Mouse (Mus musculus) stomach, embryonic 14.5 days (tissue): ENCODE results near the gene Hc. TPM values are rescaled to one million over a fixed set of nuclear protein-coding genes. Genes with fewer than 3 reads are reported as not detected.

Source experiments
- ATAC-seq: fragments of 200-750 bp; cut with Nextera tagmentation; 2 replicates; pipeline ENCODE4 v1.8.0; 2017; ENCODE audit warnings: low read depth, moderate TSS enrichment; ENCODE audit not compliant: insufficient number of reproducible peaks, insufficient read depth, low FRiP score
- H3K27ac ChIP-seq: fragments of 300-500 bp; sonication (generic); 2 replicates; pipeline ENCODE4 v1.5.1; 2014; ENCODE audit warnings: mild to moderate bottlenecking, low read length, moderate library complexity, mixed read lengths
- H3K27me3 ChIP-seq: fragments of 300-500 bp; sonication (generic); 2 replicates; pipeline ENCODE4 v1.6.1; 2014; ENCODE audit warnings: low read length, control low read depth, mixed read lengths; ENCODE audit not compliant: control insufficient read depth, insufficient read depth
- H3K36me3 ChIP-seq: fragments of 300-500 bp; sonication (generic); 2 replicates; pipeline ENCODE4 v1.6.1; 2014; ENCODE audit warnings: mild to moderate bottlenecking, control low read depth, low read length, moderate library complexity, mixed read lengths; ENCODE audit not compliant: control insufficient read depth, insufficient read depth
- H3K4me1 ChIP-seq: fragments of 300-500 bp; sonication (generic); 2 replicates; pipeline ENCODE4 v1.6.1; 2014; ENCODE audit warnings: low read length, control low read depth, mixed read lengths; ENCODE audit not compliant: control insufficient read depth, insufficient read depth
- H3K4me2 ChIP-seq: fragments of 300-500 bp; sonication (generic); replicated peaks from 2 replicates; pipeline ENCODE4 v1.6.1; 2014; ENCODE audit warnings: low read depth, low read length, control low read depth
- H3K4me3 ChIP-seq: fragments of 300-500 bp; sonication (generic); 2 replicates; pipeline ENCODE4 v1.5.1; 2014; ENCODE audit warnings: low read depth, low read length, control low read depth
- H3K9ac ChIP-seq: fragments of 300-500 bp; sonication (generic); replicated peaks from 2 replicates; pipeline ENCODE4 v1.6.1; 2014; ENCODE audit warnings: low read depth, mild to moderate bottlenecking, control low read depth, low read length, moderate library complexity, mixed read lengths
- H3K9me3 ChIP-seq: fragments of 300-500 bp; sonication (generic); 2 replicates; pipeline ENCODE4 v1.6.1; 2016; ENCODE audit warnings: low read depth, low read length, control low read depth; ENCODE audit not compliant: control insufficient read depth
- WGBS: fragments of 180-500 bp; shearing (Covaris S2); extraction: QIAGEN DNeasy Blood & Tissue Kit; methylation state at CpG from one replicate; pipeline ENCODE4 v1.1.7; 2014; 5-methylcytosine and 5-hydroxymethylcytosine counted together
- polyA plus RNA-seq: library from polyadenylated mRNA; unstranded; fragments of >200 nt; fragmentation: Nextera tagmentation; extraction: Ambion mirVana; gene quantifications from 2 replicates; pipeline ENCODE4 v1.2.1, GENCODE M21; 2014

The Hc gene
- polyA plus RNA-seq, 1 experiment from 2014 or later, result not detected

GRCm38 (mm10) chr2:35067117-35067516 is 5.9 kb upstream of the Hc start:
- Histone ChIP-seq H3K4me1 (no peaks in the 10 kb centered on the region), H3K9ac (no peak overlapping the region), H3K27ac (no peak overlapping the region), H3K9me3 (no peaks in the 10 kb centered on the region), H3K4me2 (no peak overlapping the region), H3K27me3 (no peaks in the 10 kb centered on the region), H3K36me3 (no peaks in the 10 kb centered on the region), H3K4me3 (no peak overlapping the region)
- ATAC-seq, result no peak
- 89% methylated on average over 11 of the region's 11 CpGs for WGBS

DNA sequence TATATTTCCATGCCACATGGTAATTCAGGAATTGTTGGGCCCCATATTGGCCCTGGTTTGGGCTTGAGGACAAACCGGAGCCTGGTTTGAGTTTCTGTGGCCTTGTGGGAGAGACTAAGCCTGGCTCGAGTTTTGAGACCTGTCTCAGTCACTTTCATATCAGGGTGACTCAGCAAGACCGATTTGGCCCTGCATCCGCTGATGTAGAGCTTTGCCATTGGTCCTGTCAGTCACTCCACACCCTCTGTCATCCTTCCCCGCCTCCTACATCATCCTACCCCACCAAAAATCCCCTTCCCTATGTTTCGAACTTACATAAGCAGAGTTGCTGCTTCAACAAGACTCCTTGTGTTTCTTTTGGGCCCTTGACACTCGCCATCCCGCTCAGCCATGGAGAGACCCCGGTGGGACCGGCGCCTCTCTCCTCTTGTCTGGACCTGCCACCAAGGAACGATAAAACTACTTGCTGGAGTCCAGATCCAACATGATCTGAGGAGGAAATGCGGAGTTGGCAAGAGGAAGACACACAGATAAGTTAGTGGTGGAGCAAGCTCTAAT is 5.4 kb upstream of the Hc start:
- Histone ChIP-seq H3K4me3 (no peak overlapping the region), H3K27ac (no peak overlapping the region), H3K27me3 (no peaks in the 10 kb centered on the region), H3K36me3 (no peaks in the 10 kb centered on the region), H3K4me2 (no peak overlapping the region), H3K9ac (no peak overlapping the region), H3K4me1 (no peaks in the 10 kb centered on the region), H3K9me3 (no peaks in the 10 kb centered on the region)
- WGBS, result 89% methylated on average over 13 of the region's 13 CpGs
- ATAC-seq, result no peak

DNA sequence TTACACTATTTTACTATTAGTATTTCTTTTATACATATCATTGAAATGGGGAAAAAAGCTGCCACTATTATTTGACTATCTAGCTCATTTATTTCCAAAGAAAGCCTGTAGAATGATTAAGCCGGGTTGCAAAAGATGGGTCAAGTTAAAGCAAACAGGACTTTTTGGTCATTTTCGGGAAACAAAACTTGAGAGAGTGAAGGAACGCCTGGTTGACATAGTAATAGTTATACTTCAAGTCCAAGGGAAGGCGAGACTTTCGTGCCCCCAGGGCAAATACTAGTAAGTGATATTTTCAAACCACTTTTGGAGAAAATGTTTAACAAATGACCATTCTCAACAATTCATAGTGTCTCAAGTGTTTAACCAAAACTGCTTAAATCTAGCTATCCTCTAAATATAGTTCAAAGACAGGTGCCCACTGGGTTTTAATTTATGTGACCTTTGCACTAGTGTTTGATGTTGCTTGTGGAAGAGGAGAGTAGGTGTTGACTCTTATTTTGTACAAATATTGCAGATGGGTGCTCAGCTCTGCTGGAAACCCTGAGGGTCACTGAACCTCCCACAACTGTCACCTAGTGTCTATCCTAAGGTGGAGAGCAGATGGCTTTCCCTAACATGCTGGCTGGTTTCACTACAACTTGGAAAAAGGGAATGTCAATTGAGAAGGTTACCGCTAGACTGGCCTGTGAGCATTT is 2.2 kb upstream of the Hc start:
- ATAC-seq, result no peak
- Histone ChIP-seq H3K9ac (no peak overlapping the region), H3K27me3 (no peaks in the 10 kb centered on the region), H3K4me3 (no peak overlapping the region), H3K9me3 (no peaks in the 10 kb centered on the region), H3K4me2 (no peak overlapping the region), H3K36me3 (no peaks in the 10 kb centered on the region), H3K4me1 (no peaks in the 10 kb centered on the region), H3K27ac (no peak overlapping the region)
- WGBS, result 79% methylated on average over 6 of the region's 6 CpGs

- Histone ChIP-seq H3K36me3 (no peaks in the 10 kb centered on the region), H3K9me3 (no peaks in the 10 kb centered on the region), H3K4me2 (no peak overlapping the region), H3K4me3 (no peak overlapping the region), H3K27me3 (no peaks in the 10 kb centered on the region), H3K27ac (no peak overlapping the region), H3K9ac (no peak overlapping the region), H3K4me1 (no peaks in the 10 kb centered on the region)
- 53% methylated on average over 6 of the region's 6 CpGs for WGBS
- no peak for ATAC-seq
Observed at GRCm38 (mm10) chr2:35060897-35061296, 341 bp downstream of the Hc start.

- H3K4me1 ChIP-seq, result no peaks in the 10 kb centered on the region
- H3K9me3 ChIP-seq, result no peaks in the 10 kb centered on the region
- ATAC-seq, result no peak
- H3K9ac ChIP-seq, result no peak overlapping the region
- no peak overlapping the region for H3K4me3 ChIP-seq
- no peak overlapping the region for H3K27ac ChIP-seq
- 73% methylated on average over 5 of the region's 5 CpGs for WGBS
- no peaks in the 10 kb centered on the region for H3K36me3 ChIP-seq
- no peaks in the 10 kb centered on the region for H3K27me3 ChIP-seq
- H3K4me2 ChIP-seq, result no peak overlapping the region
Observed at GRCm38 (mm10) chr2:35060256-35060655, 982 bp downstream of the Hc start.

- Histone ChIP-seq H3K4me1 (no peaks in the 10 kb centered on the region), H3K4me3 (no peak overlapping the region), H3K27me3 (no peaks in the 10 kb centered on the region), H3K27ac (no peak overlapping the region), H3K9me3 (no peaks in the 10 kb centered on the region), H3K9ac (no peak overlapping the region), H3K4me2 (no peak overlapping the region), H3K36me3 (no peaks in the 10 kb centered on the region)
- no peak for ATAC-seq
- WGBS, result 78% methylated on average over 2 of the region's 2 CpGs
Observed at GRCm38 (mm10) chr2:35058325-35058724, 2.9 kb downstream of the Hc start.

GRCm38 (mm10) chr2:35057243-35057642 is 4.0 kb downstream of the Hc start:
- 88% methylated on average over 11 of the region's 11 CpGs for WGBS
- no peak for ATAC-seq
- H3K36me3 ChIP-seq, result no peaks in the 10 kb centered on the region
- H3K4me1 ChIP-seq, result no peaks in the 10 kb centered on the region
- H3K4me3 ChIP-seq, result no peak overlapping the region
- no peaks in the 10 kb centered on the region for H3K27me3 ChIP-seq
- no peak overlapping the region for H3K27ac ChIP-seq
- no peak overlapping the region for H3K4me2 ChIP-seq
- no peak overlapping the region for H3K9ac ChIP-seq
- H3K9me3 ChIP-seq, result no peaks in the 10 kb centered on the region

GRCm38 (mm10) chr2:35048851-35049250 is 12.4 kb downstream of the Hc start:
- Histone ChIP-seq H3K9me3 (no peaks in the 10 kb centered on the region), H3K4me3 (no peak overlapping the region), H3K36me3 (no peaks in the 10 kb centered on the region), H3K27me3 (no peaks in the 10 kb centered on the region), H3K9ac (no peak overlapping the region), H3K4me2 (no peak overlapping the region), H3K27ac (no peak overlapping the region), H3K4me1 (no peaks in the 10 kb centered on the region)
- no peak for ATAC-seq
- 39% methylated on average over 5 of the region's 5 CpGs for WGBS

- Histone ChIP-seq H3K9ac (no peak overlapping the region), H3K27ac (no peak overlapping the region), H3K27me3 (no peaks in the 10 kb centered on the region), H3K4me2 (no peak overlapping the region), H3K9me3 (0 out of 2 replicates have a peak, but pooled peaks cover 3% of the 10 kb centered on the region), H3K4me1 (no peaks in the 10 kb centered on the region), H3K36me3 (no peaks in the 10 kb centered on the region), H3K4me3 (no peak overlapping the region)
- no peak for ATAC-seq
- 59% methylated on average over 2 of the region's 2 CpGs for WGBS
Observed at GRCm38 (mm10) chr2:35044956-35045355, 16.3 kb downstream of the Hc start.
